9 mouse cellular contexts compared by ENCODE assay signal in the genomic region with DNA sequence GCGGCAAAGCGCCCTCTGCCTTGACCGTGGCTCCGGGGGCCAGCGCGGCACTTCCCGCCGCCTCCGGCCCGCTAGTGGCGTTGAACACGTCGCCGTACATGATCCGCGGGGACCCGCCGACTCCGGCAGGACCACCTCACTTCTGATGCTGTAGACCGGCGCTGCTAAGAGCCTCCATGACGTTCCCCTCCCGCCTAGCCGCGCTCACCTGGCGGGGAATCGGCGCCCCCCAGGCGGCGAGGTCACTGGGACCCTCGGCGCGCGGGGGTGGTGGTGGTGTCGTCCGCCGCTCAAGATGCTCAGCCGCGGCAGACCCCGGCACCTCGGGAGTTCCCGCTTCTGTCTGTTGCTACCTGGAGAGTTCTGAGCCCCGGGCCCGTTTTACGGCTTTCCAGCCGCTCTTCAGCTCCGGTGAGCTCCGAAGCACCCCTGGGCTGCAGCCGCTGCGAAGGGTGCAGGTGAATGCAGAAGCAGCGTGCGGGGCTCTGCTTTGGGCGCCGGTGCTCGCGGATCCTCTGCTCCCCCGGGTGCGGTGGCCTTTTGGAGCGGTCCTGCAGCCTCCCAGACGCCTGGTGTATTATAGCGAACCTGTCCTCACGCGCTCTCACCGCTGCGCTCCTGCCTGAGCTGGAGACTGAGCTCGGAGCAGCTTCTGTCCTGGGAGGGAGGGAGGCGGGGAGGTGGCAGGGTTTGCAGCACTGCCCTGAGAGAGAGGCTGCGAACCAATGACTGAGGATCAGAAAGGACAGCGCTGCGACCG. TPM values are rescaled to one million over a fixed set of nuclear protein-coding genes. Genes with fewer than 3 reads are reported as not detected.
A peak's percentile ranks its signal among the peaks of the same experiment; 100 is the strongest.
DNase-seq lines count a peak whose midpoint lies in the region; ATAC-seq lines count a peak whose summit lies in the region.
"Had no signal": no experiment of that assay in that cellular context is flagged by ENCODE, and none has a peak within 500 bp of the region (broad histone marks: within the 10 kb centered on the region; RNA-seq: fewer than 3 reads in every experiment).

A gene (minus strand): TSS at position 636 of the 760 bp plus-strand sequence.

- H3K4me1 ChIP-seq in embryonic facial prominence, embryonic 11.5 days (ENCODE audit: control insufficient read depth, insufficient read depth, low read length) = peaks cover 6% of the 10 kb centered on the region
- H3K4me1 ChIP-seq in hindbrain, embryonic 16.5 days (ENCODE audit: control insufficient read depth, insufficient read depth, low read depth, low read length) = peaks cover 9% of the 10 kb centered on the region
- peaks cover 19% of the 10 kb centered on the region for H3K4me1 ChIP-seq in midbrain, embryonic 16.5 days (ENCODE audit: control insufficient read depth, insufficient read depth, low read length)

- intact Hi-C loops in left cerebral cortex, postnatal 10 days (cut with DNase I) = no loop called here

- no peaks in the 10 kb centered on the region for H3K9me3 ChIP-seq in embryonic facial prominence, embryonic 11.5 days (replicated peaks; ENCODE audit: control insufficient read depth, low read length)
- no peaks in the 10 kb centered on the region for H3K9me3 ChIP-seq in hindbrain, embryonic 16.5 days (ENCODE audit: control insufficient read depth, low read length)
- H3K9me3 ChIP-seq in midbrain, embryonic 16.5 days (replicated peaks; ENCODE audit: control insufficient read depth, low read length, poor library complexity, severe bottlenecking) = no peaks in the 10 kb centered on the region

- peak within 1 kb of the TSS; percentile 97 for H3K4me2 ChIP-seq in embryonic facial prominence, embryonic 11.5 days (ENCODE audit: low read depth, low read length)
- H3K4me2 ChIP-seq in hindbrain, embryonic 16.5 days (ENCODE audit: low read length) = peak within 1 kb of the TSS; percentile 89
- H3K4me2 ChIP-seq in midbrain, embryonic 16.5 days (ENCODE audit: low read length) = peak within 1 kb of the TSS; percentile 98

- H3K27me3 ChIP-seq in embryonic facial prominence, embryonic 11.5 days (ENCODE audit: control insufficient read depth, insufficient read depth, low read length) = peaks cover 23% of the 10 kb centered on the region
- peaks cover 27% of the 10 kb centered on the region for H3K27me3 ChIP-seq in hindbrain, embryonic 16.5 days (replicated peaks; ENCODE audit: control insufficient read depth, insufficient read depth, low read length)
- peaks cover 24% of the 10 kb centered on the region for H3K27me3 ChIP-seq in midbrain, embryonic 16.5 days (ENCODE audit: control insufficient read depth, insufficient read depth, low read depth, low read length)

- DNase-seq in left cerebral cortex, adult 8-10 months (ENCODE audit: low spot score in 2 of 2) = no peak
- DNase-seq in left cerebral cortex, postnatal 10 days (ENCODE audit: extremely low spot score in 1 of 2, low spot score in 2 of 2) = no peak
- peak; percentile 33 for DNase-seq in embryonic facial prominence, embryonic 11.5 days (ENCODE audit: low spot score)
- no peak for DNase-seq in gastrocnemius, postnatal 10 days

- no peak for ATAC-seq in embryonic facial prominence, embryonic 11.5 days (replicated peaks; ENCODE audit: insufficient number of reproducible peaks, low FRiP score, low TSS enrichment, low read depth)
- peak; percentile 61 for ATAC-seq in hindbrain, embryonic 16.5 days
- ATAC-seq in midbrain, embryonic 16.5 days = peak; percentile 30; the same call in 1 of the 2 replicates
- no peak for ATAC-seq in monocyte, adult 5-6 weeks (replicated peaks; ENCODE audit: insufficient number of reproducible peaks, low FRiP score, low TSS enrichment, poor library complexity, severe bottlenecking)
- ATAC-seq in megakaryocyte-erythroid progenitor cell, adult 5-6 weeks (replicated peaks; ENCODE audit: low FRiP score, low TSS enrichment, poor library complexity, severe bottlenecking) = no peak

- H3K27ac ChIP-seq in embryonic facial prominence, embryonic 11.5 days (replicated peaks; ENCODE audit: low read depth, low read length) = no peak within 1 kb of the TSS
- no peak within 1 kb of the TSS for H3K27ac ChIP-seq in hindbrain, embryonic 16.5 days (ENCODE audit: low read depth, low read length)
- 0 out of 2 replicates have a peak within 1 kb of the TSS, but pooled peaks have one; percentile 14 for H3K27ac ChIP-seq in midbrain, embryonic 16.5 days (ENCODE audit: low read length)

- H3K9ac ChIP-seq in embryonic facial prominence, embryonic 11.5 days (replicated peaks; ENCODE audit: low read length) = peak within 1 kb of the TSS; percentile 52
- peak within 1 kb of the TSS; percentile 66 for H3K9ac ChIP-seq in hindbrain, embryonic 16.5 days (ENCODE audit: low read depth, low read length)
- peak within 1 kb of the TSS; percentile 68 for H3K9ac ChIP-seq in midbrain, embryonic 16.5 days (ENCODE audit: low read depth, low read length)

- no peaks in the 10 kb centered on the region for H3K36me3 ChIP-seq in embryonic facial prominence, embryonic 11.5 days (replicated peaks; ENCODE audit: control insufficient read depth, insufficient read depth, low read depth, low read length)
- H3K36me3 ChIP-seq in hindbrain, embryonic 16.5 days (ENCODE audit: control insufficient read depth, insufficient read depth, low read length) = no peaks in the 10 kb centered on the region
- no peaks in the 10 kb centered on the region for H3K36me3 ChIP-seq in midbrain, embryonic 16.5 days (ENCODE audit: control insufficient read depth, insufficient read depth, low read length)

- WGBS in embryonic facial prominence, embryonic 11.5 days = 1% methylated on average over 66 of the region's 71 CpGs
- WGBS in hindbrain, embryonic 16.5 days = 1% methylated on average over 60 of the region's 71 CpGs
- WGBS in midbrain, embryonic 16.5 days = under 1% methylated on average over 66 of the region's 71 CpGs

- H3K4me3 ChIP-seq in embryonic facial prominence, embryonic 11.5 days (ENCODE audit: low read depth, low read length) = peak within 1 kb of the TSS; percentile 49
- peak within 1 kb of the TSS; percentile 57 for H3K4me3 ChIP-seq in hindbrain, embryonic 16.5 days (ENCODE audit: low read length)
- peak within 1 kb of the TSS; percentile 61 for H3K4me3 ChIP-seq in midbrain, embryonic 16.5 days (ENCODE audit: low read depth, low read length)
- H3K4me3 ChIP-seq: myocyte had no signal

RNA-seq across cellular contexts. Expression of the gene that starts here (rescaled TPM):
- 10 to 100 TPM; 13.4 to 15.8 (median 15.2) TPM for total RNA-seq in left cerebral cortex, adult 8-10 months (2022)
- 10 to 100 TPM in 1 of 2 experiments, 1 to 10 TPM in 1; 6.9 to 13.1 TPM for total RNA-seq in left cerebral cortex, postnatal 10 days (2021)
- polyA plus RNA-seq in embryonic facial prominence, embryonic 11.5 days (2014; fragmentation: Nextera tagmentation; extraction: Ambion mirVana) = 0.38 TPM in 1 of 2 replicates, not detected in the other
- 2.5 and 2.8 TPM in 2 replicates for polyA plus RNA-seq in hindbrain, embryonic 16.5 days (2015; fragmentation: Nextera tagmentation; extraction: Ambion mirVana)
- polyA plus RNA-seq in midbrain, embryonic 16.5 days (2015; fragmentation: Nextera tagmentation; extraction: Ambion mirVana) = 3.0 and 4.5 TPM in 2 replicates
- not detected in 3 replicates for total RNA-seq in monocyte, adult 5-6 weeks (2017)
- total RNA-seq in megakaryocyte-erythroid progenitor cell, adult 5-6 weeks (2014; fragmentation: Nextera tagmentation) = not detected in 2 replicates
- total RNA-seq in megakaryocyte-erythroid progenitor cell, adult 5-6 weeks (2017) = not detected in 2 replicates
- total RNA-seq in gastrocnemius, postnatal 10 days (2021) = not detected
- polyA plus RNA-seq: myocyte had no signal

Comparison
In these comparisons a context has a peak if more than half of its experiments do, and no peak if none do; other contexts are left out.
1. Peak in DNase-seq, H3K4me3 ChIP-seq, H3K9ac ChIP-seq and H3K4me2 ChIP-seq in embryonic facial prominence, embryonic 11.5 days; RNA of the gene not detected or under 1 TPM.
2. ATAC-seq: peak in hindbrain, embryonic 16.5 days (single experiment) and midbrain, embryonic 16.5 days (single experiment); none in embryonic facial prominence, embryonic 11.5 days (single experiment), monocyte, adult 5-6 weeks (single experiment) and megakaryocyte-erythroid progenitor cell, adult 5-6 weeks (single experiment).
3. Peak in every context shown above with its lines, with median percentiles within 50 percentile points of each other: H3K4me2 ChIP-seq, H3K4me3 ChIP-seq and H3K9ac ChIP-seq.